Mouse (Mus musculus) T-cell, adult 2 months (primary cell): ENCODE results near the gene Lrrc75b.

Experiments used
- DNase-seq: peaks from one replicate; pipeline ENCODE4 v3.0.0; 2022; ENCODE audit warnings: low spot score

Gene Lrrc75b

DNA sequence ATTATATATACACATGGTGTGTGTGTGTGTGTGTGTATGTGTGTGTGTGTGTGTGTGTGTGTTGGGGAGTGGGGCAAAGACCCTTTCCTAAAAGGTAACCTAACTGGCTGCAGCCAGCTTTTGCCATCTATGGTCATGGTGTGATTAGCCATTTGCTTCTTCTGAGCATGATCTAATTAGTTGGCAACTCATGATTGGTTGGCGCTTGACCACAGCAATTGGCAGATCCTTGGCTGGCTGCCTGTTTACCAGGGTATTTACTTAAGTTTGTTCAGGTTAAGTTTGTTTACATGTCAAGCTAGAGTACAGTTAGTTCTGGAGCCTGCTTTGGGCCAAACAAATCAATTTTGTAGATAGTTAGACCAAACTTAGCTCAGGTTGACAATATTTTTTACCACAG is 58.5 kb downstream of the Lrrc75b start:
- no peak for DNase-seq

DNA sequence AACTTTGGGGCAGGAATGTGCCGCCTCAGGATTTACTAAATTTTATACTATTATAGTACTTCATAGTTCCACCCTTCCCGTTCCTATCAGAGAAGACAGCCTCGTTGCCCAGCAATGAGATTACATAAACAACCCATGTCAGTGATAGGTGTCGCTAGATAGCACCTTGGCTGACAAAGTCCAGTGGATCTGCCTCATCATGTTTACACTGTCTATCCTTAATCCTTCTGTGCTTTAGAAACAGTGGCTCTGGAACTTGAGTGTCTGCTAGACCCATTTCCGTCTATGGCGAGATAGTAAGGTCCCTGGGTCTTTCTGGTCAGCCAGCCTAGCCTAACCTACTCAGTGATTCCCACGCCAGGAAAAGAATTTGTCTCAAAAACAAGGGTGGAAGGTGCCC is 59.8 kb downstream of the Lrrc75b start:
- no peak for DNase-seq
